Mouse (Mus musculus): ENCODE measurements around the gene Cyp4f37. TPM values are rescaled to one million over a fixed set of nuclear protein-coding genes. Genes with fewer than 3 reads are reported as not detected.
A peak's percentile ranks its signal among the peaks of the same experiment; 100 is the strongest.
"Not testable (repeated sequence)": the region's sequence is repeated elsewhere in the genome, so short reads cannot be mapped to it uniquely, and the experiment has no call there.

The Cyp4f37 gene
- total RNA-seq (2021) = not detected
- long read RNA-seq, experiment 1 = 0 reads
- long read RNA-seq, experiment 2 = 0 reads

DNA sequence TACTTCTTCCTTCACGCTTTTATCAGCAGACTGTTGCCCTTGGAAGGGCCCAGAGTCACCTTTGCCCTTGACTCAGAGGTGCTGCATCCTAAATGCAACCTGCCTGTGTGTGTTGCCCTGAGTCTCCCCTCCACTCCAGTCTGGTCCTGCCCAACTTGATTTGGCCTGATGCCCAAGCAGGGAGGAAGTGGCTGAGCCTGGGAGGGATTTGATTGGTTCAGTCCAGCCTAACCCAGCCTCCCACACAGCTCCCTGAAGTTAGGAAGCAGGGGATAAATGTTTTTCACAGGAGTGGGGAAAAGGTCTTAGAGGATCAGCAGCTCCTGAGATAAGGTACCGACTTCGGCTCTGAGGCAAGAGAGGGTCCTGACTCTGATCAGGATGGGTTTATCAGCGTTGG, at the start of gene Cyp4f37:
Cyp4f37 (plus strand) TSS at position 292 of the 400 bp plus-strand sequence.
- not testable (repeated sequence) for DNase-seq (ENCODE audit: low spot score in 2 of 2)

DNA sequence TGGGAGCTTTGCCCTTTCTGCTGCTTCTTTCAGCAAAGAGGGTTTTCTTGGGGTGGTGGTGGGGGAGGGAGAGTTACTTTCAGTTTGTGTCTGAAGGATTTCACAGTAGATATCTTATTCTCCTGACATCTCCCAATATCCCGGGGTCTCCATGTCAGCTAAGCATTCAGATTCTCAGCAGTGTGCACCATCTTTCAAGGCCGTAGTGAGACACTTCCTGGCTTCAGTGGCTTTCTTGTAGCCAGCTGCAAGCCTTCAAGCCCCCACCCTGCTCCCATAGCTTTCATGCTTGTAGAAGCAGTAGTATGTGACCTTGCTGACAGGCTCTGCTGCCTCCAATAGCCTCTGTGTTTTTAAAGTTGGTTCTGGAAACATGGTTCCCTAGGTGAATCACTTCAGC, 47.8 kb upstream of the Cyp4f37 start:
- DNase-seq (ENCODE audit: low spot score in 2 of 2) = not testable (repeated sequence)

DNA sequence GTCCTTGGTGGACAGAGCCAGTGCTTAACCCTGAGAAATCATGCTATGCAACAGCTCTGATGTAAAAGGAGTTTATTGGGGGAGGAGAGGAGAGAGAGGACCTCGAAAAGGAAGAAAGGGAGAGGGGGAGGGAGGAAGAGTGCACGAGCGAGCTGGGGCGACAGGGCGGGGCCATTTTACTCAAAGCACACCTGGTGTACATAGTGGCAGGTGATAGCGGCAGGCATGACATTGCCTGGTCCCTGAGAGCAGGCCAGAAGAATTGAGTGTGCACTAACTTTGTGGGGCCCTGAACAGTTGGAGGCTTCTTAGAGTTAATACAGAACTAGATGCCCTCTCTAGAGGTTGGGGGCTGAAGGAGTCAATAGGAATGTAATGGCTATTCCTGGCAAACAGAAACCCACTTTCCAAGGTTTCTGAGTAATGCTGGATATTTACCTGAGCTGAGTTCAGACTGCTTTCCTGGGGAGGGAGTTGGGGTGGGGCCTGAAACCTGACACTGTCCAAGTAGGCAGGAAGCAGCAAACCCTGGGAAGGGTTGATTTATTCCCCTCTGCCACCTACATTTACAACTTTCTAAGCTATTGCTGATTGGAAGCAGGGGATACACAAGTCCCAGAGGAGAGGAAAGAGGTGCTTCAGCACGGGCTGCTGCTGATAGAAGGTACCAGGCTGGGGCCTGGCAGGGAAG, 43.5 kb upstream of the Cyp4f37 start:
- no peak for DNase-seq (ENCODE audit: low spot score in 2 of 2)

DNA sequence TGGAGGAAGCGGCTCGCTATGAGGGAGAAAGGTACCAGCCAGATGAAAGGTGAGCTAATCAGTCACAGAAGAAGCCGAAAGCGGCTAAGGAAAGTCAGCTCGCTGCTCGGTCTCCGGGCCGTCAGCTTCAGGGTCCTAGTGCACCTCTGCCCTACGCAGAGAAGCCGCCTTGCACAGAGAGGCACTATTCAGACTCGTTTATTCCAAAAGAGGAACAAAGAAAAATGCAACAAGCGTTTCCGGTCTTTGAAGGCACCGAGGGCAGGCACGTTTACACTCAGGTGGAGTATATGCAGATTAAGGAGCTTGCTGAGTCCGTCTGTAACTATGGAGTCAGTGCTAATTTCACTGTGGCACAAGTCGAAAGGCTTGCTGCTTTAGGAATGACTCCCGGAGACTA, 24.6 kb upstream of the Cyp4f37 start:
- DNase-seq (ENCODE audit: low spot score in 2 of 2) = no peak

DNA sequence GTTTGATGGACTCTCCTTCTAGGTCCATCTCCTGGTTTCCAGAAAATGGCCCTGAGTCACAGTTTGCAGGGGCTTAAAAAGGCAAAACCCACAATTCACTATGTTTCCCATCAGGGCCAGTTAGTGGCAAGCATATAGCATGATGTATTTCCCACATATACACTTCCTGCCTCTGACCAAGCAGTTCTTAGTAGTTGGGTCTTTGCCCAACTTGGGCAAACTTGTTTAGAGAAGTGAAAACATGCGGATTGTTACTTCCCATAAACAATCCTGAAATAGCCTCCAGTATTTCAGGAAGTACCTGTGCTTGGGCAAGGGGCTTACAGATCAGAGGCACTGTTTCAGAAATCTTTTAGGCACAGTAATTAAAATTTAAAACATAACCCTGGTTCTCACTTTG, 13.1 kb upstream of the Cyp4f37 start:
- no peak for DNase-seq (ENCODE audit: low spot score in 2 of 2)

DNA sequence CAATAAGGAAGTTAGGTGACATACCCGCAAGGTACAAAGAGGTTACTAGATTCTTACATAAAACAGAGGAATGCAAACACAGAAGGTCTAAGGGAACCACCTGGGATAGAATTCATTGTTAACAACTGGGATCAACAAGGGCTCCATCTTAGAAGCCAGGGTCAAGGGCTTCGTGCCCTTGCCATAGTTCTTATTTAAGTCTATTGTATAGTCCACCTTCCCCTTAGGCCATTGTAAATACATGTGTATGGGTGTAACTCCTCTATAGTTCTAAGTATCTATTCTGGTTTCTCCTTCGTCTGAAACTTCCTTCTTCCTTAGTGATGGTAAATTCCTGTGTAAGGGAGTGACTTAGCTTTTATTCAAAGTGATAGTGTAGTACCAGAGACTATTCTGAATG, 10.9 kb upstream of the Cyp4f37 start:
- not testable (repeated sequence) for DNase-seq (ENCODE audit: low spot score in 2 of 2)

DNA sequence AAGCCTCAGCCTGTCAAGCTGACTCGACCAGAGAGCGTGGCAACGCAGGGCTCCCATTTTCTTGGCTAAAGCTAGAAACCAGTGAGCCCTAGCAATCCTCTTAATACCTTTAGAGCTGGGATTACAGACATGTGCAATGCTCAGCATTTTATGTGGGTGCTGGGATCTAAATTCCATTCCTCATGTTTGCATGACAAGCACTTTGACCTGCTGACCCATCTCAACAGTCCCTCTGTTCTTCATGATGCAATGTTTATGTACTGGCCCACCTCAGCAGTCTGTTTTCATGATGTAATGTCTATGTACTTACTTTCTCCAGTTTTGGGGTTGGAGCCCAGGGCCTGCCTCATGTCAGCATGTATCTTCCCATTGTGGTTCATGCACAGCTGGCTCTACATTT, 10.2 kb upstream of the Cyp4f37 start:
- DNase-seq (ENCODE audit: low spot score in 2 of 2) = no peak

DNA sequence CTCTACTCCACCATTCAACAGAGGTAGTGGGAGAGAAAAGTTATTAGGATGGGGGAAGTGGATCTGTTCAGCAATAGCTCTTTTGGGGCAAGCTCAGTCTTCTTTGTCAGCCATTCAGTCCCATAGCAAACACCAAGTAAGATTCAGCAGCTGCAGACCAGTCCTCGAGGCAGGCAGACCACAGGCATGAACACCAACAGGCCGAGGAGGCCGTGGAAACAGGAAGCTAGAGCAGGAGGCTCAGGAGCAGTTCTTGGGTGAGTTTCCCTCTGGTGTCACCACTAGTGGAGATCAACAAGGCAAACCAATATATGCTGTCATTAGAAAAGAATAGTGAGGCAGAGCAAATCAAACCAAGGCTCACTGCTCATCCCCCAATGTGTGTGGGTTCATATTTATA, 8.7 kb upstream of the Cyp4f37 start:
- DNase-seq (ENCODE audit: low spot score in 2 of 2) = no peak

DNA sequence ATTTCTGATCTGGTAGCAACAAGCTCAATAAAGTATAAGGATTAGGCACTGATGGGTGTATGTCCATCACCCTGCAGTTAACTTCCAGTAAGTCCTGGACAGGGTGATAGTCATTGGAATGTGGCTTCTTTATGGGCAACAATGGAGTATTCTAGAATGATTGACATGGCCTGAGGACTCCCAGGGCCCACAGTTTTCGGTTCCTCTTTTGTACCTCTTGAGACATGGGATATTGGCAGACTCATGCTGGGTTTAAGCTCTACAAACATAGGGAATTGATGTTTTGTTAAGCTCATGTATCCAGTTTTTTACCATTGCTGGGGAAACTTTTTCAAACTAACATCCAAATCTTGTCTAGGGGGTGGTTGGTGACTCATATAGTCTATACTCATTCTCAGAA, 3.9 kb upstream of the Cyp4f37 start:
- DNase-seq (ENCODE audit: low spot score in 2 of 2) = no peak

DNA sequence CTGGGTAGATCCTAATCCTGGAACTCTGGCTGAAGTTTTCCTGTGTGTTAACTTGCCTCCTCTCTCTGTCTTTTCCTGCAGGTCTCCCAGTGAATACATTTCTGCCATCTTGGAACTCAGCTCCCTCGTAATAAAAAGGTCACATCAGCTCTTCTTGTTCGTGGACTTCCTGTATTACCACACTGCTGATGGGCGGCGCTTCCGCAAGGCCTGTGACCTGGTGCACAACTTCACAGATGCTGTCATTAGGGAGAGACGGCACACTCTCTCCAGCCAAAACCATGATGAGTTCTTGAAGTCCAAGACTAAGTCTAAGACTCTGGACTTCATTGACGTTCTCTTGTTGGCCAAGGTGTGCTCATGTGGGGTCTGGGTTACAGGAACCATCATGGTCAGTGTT, 8.6 kb downstream of the Cyp4f37 start:
- DNase-seq (ENCODE audit: low spot score in 2 of 2) = not testable (repeated sequence)

DNA sequence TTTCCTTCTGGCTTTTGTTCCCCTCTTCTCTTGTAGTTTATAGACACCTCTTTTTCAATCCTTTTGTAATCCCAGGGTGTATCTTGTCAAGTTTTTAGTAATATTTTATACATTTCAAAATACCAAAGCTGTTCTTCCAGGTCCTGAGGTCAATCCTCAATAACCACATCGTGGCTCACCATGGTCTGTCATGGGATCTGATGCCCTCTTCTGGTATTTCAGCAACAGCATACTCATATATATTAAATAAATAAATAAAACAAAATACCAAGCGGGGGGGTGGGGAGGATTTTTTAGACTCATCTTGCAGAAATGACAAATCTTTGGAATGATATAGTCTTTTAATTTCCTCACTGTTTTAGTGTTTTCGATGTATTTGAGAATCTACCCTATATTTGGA, 10.8 kb downstream of the Cyp4f37 start:
- no peak for DNase-seq (ENCODE audit: low spot score in 2 of 2)

DNA sequence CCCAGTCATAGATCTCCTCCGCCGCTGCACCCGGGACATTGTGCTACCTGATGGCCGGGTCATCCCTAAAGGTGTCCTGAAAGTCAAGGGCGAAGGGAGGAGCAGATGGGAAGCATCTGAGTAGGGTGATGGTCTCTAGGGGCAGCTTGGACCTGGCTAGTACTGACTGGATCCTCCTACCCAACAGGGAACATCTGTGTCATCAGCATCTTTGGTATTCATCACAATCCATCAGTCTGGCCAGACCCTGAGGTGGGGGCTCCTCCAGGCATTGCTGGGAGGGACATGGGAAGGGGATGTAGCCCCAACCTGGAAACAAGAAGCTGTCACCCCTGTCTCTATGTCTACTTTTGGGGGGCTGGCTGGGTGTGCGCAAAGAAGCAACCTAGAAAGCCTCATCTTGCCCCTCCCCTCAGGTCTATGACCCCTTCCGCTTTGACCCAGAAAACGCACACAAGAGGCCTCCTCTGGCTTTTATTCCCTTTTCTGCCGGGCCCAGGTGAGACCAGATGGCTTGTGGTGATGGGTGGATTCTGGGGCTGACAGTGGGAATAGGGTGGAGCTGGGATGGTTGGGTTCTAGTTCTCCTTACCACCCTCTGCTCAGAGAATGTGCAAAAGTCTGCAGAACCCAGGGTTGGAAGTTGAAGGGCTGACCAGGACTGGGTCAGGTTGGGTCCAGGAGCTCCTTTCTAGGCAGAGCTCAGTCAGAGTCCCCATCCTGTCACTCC, 13.3 kb downstream of the Cyp4f37 start:
- not testable (repeated sequence) for DNase-seq (ENCODE audit: low spot score in 2 of 2)

DNA sequence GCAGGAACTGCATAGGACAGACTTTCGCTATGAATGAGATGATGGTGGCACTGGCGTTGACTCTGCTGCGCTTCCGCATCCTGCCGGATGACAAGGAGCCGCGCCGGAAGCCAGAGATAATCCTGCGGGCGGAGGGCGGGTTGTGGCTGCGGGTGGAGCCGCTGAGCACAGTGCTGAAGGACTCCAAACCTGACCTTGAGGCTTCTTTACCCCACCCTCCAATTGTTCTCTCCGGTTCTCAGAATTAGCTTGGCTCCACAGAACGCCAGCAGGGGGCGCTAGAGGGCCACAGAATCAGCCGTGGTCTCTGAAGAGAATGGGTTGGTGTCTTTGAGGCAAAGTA, 13.8 kb downstream of the Cyp4f37 start:
- DNase-seq (ENCODE audit: low spot score in 2 of 2) = peak; percentile 66 to 69

DNA sequence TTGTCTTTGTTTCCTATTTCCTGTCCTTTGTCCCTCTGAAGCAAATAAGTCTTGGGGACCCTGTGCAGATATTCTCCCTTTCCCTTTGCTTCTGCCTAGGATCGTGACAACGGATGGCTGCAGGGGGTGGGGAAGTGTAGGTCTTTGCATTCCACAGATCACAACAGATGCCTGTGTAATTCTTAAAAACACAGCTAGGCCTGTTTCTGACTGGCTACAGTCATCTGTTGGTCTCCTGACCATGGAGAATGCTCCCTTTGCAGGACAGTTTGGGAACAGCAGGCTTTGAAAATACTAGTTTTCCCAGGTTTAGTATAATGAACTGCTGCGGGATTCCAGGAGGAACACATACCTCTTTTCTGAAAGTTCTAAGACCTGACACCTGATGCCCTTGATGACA, 15.2 kb downstream of the Cyp4f37 start:
- no peak for DNase-seq (ENCODE audit: low spot score in 2 of 2)

DNA sequence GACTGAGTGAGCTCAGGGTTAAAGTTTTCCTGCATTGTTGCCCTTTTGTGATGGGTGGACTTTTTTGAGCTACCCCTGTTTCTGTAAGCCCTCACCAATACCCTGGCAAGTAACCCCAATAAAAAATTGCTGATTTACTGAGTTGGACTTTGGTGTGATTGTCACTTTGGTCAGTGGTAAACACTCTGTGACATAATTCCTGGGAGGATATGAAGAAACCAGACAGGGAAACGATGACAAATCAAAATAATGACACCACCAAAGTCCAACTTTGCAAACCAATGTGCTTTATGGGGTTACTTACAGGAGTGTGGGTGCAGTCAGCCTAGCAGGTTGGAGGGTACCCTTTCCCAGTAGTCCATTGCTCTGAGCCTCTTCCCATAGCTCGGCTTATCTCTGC, 16.0 kb downstream of the Cyp4f37 start:
- no peak for DNase-seq (ENCODE audit: low spot score in 2 of 2)

DNA sequence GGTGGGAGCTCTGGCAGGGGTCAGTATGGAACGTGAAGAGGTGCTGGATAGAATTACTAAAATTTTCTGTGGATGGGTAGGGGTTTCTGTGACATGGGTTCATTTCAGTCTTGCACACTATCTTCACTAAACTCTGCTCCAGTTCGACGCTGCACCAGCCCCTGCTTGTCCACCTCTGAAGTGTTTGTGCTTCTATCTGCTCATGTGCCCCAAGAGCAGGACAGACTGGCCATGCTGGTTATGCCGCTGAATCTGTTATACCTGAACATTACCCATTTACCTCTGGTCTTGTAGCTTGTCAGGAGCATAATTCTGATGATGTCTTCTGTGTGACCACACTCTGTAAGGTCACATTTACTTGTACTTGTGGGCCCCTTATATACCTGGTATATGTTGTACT, 25.5 kb downstream of the Cyp4f37 start:
- no peak for DNase-seq (ENCODE audit: low spot score in 2 of 2)

DNA sequence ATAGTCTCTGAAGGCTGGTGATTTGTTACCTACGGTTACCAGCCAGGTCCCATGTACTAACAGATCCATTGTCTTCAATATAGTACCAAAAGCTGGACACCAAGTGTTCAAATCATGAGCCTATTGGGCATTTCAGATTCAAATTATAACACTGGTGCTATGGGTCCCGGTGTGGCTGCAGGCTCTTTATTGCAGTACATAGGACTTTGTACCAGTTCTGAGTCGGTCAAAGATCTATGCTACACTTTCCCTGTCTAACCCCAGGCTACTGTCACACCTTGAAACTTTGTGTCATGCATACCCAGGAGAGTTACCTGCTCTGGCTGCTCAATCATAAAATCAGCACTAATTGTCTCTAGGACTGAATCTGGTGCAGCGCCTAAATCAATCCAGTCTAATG, 32.8 kb downstream of the Cyp4f37 start:
- DNase-seq (ENCODE audit: low spot score in 2 of 2) = no peak

DNA sequence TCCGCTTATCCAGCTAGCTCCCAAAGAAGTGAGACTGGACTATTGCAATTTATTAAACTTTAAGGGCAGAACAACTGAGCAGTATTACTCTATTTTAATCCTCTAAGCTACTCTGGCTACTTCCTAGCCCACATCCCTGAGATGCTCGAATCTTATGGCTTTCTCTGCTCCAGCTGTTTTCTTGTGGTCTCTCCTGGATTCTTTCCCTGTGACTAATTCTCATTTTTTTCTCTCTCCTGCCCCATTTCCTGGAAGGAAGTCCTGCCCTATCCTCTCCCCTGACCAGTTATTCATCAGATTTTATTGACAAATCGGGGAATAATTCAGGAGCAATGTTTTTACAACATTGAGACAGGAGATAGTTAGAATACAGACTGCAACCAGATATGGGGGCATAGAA, 35.9 kb downstream of the Cyp4f37 start:
- DNase-seq (ENCODE audit: low spot score in 2 of 2) = no peak

DNA sequence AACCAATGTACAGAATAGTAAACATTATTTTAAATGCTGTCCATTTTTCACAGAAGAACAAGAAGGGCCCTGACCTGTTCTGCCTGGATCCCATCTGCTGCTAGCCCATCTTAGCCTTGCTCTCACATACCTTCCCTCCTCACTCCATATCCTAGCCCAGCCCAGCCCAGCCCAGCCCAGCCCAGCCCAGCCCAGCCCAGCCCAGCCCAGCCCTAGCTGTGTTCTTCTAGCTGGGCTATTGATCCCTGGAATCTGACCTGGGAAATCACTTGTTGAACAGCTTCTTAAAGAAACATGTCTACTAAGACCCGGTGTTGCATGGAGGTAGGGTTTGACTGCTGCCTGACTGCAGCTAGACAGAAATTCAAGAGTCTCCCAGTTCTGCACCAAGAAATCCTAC, 37.1 kb downstream of the Cyp4f37 start:
- no peak for DNase-seq (ENCODE audit: low spot score in 2 of 2)

DNA sequence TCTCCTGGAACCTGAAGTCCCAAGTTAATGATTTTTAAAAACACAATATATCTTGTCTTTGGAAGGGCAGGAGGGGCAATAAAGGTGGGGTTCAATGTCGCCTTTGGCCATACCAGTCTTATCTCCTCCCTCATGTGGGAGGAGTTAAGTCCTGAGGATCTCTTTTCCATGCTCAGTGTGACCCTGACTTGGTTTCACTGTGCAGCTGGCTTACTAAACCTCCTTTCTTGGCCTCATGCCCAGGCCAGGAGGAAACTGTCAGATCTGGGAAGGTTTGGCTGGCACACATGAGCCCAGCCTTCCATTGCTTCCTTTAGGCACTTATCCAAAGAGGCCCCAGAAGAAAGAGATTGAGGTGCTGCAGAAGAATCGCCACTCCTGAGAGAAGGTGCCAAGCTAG, 37.6 kb downstream of the Cyp4f37 start, which contains the start of gene Cyp4f40:
Cyp4f40 (plus strand) TSS at position 189 of the 400 bp plus-strand sequence.
- peak in 1 of 2 experiments; percentile 16 for DNase-seq (ENCODE audit: low spot score in 2 of 2)

DNA sequence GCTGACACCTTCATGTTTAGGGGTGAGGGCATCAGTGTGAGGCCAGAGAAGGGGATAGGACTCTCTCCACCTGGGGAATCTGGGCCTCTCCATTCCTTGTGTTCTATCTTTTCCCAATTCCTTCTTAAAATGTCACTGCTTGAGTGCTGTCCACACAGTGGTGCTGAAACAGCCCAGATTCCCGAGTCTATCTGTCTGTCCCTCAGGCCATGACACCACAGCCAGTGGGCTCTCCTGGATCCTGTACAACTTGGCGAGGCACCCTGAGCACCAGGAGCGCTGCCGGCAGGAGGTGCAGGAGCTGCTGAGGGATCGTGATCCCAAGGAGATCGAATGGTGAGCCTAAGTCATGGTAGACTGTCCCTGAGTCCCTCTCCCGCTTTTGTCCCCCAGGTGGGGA, 52.9 kb downstream of the Cyp4f37 start:
- no peak for DNase-seq (ENCODE audit: low spot score in 2 of 2)

DNA sequence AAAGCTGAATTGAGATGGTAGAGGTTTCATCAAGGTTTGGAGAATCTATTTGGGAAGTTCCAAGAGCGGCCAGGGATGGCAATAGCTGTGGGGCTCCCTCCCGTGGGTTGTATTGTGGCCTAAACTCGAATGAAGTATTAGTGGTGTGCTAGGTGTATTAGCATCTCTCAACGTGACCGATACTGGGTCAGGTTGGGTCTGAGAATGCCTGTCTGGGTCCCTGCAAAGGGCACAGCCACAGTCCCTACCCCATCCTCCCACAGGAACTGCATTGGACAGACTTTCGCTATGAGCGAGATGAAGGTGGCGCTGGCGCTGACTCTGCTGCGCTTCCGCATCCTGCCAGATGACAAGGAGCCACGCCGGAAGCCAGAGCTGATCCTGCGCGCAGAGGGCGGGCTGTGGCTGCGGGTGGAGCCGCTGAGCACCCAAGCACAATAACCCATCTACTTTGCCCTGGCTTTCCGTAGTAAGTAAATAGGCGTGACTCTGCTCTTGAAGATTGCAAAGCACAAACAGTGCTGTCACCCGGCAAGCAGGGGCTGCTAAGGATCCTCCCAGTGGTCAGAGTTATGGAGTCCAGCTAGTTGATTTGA, 55.0 kb downstream of the Cyp4f37 start:
- no peak for DNase-seq (ENCODE audit: low spot score in 2 of 2)
